Mouse (Mus musculus) MEL (cell line): ENCODE results near the gene Il22ra1. TPM values are rescaled to one million over a fixed set of nuclear protein-coding genes. Genes with fewer than 3 reads are reported as not detected.

Experiments used
- DNase-seq: peaks from one replicate; pipeline ENCODE4 v3.0.0; 2011; ENCODE audit warnings: low read depth, low spot score
- H3K27ac ChIP-seq: 2 replicates; pipeline ENCODE4 v1.5.1; 2012; ENCODE audit warnings: low read depth, mild to moderate bottlenecking, control low read depth, low read length, moderate library complexity; ENCODE audit not compliant: control insufficient read depth
- H3K27me3 ChIP-seq, 2 experiments: fragments of 150-350 bp in 1 of 2; sonication (generic) in 1 of 2; 2 replicates each; pipeline ENCODE4 v1.6.1; 2012; ENCODE audit warnings: low read length in 2 of 2, mild to moderate bottlenecking in 2 of 2, improper control_type of control experiment in 1 of 2, moderate library complexity in 1 of 2; ENCODE audit not compliant: insufficient read depth in 2 of 2, control insufficient read depth in 1 of 2
- H3K36me3 ChIP-seq, 2 experiments: 2 replicates each; pipeline ENCODE4 v1.6.1; 2012 to 2014; ENCODE audit warnings: low read length in 2 of 2, improper control_type of control experiment in 1 of 2, inconsistent platforms in 1 of 2, mild to moderate bottlenecking in 1 of 2; ENCODE audit not compliant: insufficient read depth in 2 of 2, control insufficient read depth in 1 of 2
- H3K4me1 ChIP-seq, 2 experiments: fragments of 150-350 bp in 1 of 2; sonication (generic) in 1 of 2; 2 replicates each; pipeline ENCODE4 v1.6.1; 2012; ENCODE audit warnings: low read length in 2 of 2, improper control_type of control experiment in 1 of 2, mild to moderate bottlenecking in 1 of 2; ENCODE audit not compliant: insufficient read depth in 2 of 2, control insufficient read depth in 1 of 2
- H3K4me3 ChIP-seq, 2 experiments: fragments of 150-350 bp in 1 of 2; sonication (generic) in 1 of 2; 2 replicates each; pipeline ENCODE4 v1.5.1; 2012; ENCODE audit warnings: low read depth in 2 of 2, low read length in 2 of 2, mild to moderate bottlenecking in 2 of 2, moderate library complexity in 2 of 2, control low read depth in 1 of 2, improper control_type of control experiment in 1 of 2; ENCODE audit not compliant: control insufficient read depth in 1 of 2, insufficient read depth in 1 of 2
- H3K79me2 ChIP-seq: 2 replicates; pipeline ENCODE4 v1.6.1; 2012; ENCODE audit warnings: mild to moderate bottlenecking, low read length, moderate library complexity; ENCODE audit not compliant: control insufficient read depth, poor library complexity, insufficient read depth
- H3K9ac ChIP-seq: 2 replicates; pipeline ENCODE4 v1.6.1; 2012; ENCODE audit warnings: low read depth, mild to moderate bottlenecking, control low read depth, low read length, moderate library complexity; ENCODE audit not compliant: control insufficient read depth, poor library complexity, severe bottlenecking
- H3K9me3 ChIP-seq: fragments of 150-350 bp; sonication (generic); replicated peaks from 2 replicates; pipeline ENCODE4 v1.6.1; 2012; ENCODE audit warnings: mild to moderate bottlenecking, low read length, improper control_type of control experiment, moderate library complexity; ENCODE audit not compliant: insufficient read depth
- BHLHE40 ChIP-seq: IDR thresholded peaks from 2 replicates; pipeline ENCODE4 v1.6.1; 2012; ENCODE audit warnings: low read depth, mild to moderate bottlenecking, inconsistent platforms, low read length, improper control_type of control experiment, borderline replicate concordance
- CTCF ChIP-seq, 3 experiments: IDR thresholded peaks in 2 of 3; conservative IDR thresholded peaks in 1 of 3; 2 replicates each; pipeline ENCODE4 v1.5.1; 2011 to 2012; ENCODE audit warnings: low read length in 3 of 3, low read depth in 2 of 3, mild to moderate bottlenecking in 2 of 3, improper control_type of control experiment in 1 of 3, inconsistent platforms in 1 of 3, mixed read lengths in 1 of 3, moderate library complexity in 1 of 3; ENCODE audit not compliant: control insufficient read depth in 1 of 3, insufficient read depth in 1 of 3, poor library complexity in 1 of 3, severe bottlenecking in 1 of 3
- E2F4 ChIP-seq: IDR thresholded peaks from 2 replicates; pipeline ENCODE4 v1.6.1; 2011; ENCODE audit warnings: low read depth, low read length, improper control_type of control experiment, borderline replicate concordance
- ELF1 ChIP-seq: IDR thresholded peaks from 2 replicates; pipeline ENCODE4 v1.6.1; 2014; ENCODE audit warnings: low read depth, mild to moderate bottlenecking, inconsistent platforms, low read length, improper control_type of control experiment, moderate library complexity
- EP300 ChIP-seq, 2 experiments: IDR thresholded peaks; 2 replicates each; pipeline ENCODE4 v1.6.1; 2011; ENCODE audit warnings: improper control_type of control experiment in 2 of 2, low read length in 2 of 2, low read depth in 1 of 2, mild to moderate bottlenecking in 1 of 2
- ETS1 ChIP-seq: IDR thresholded peaks from 2 replicates; pipeline ENCODE4 v1.6.1; 2012; ENCODE audit warnings: low read depth, mild to moderate bottlenecking, inconsistent platforms, low read length, improper control_type of control experiment, moderate library complexity
- GABPA ChIP-seq: IDR thresholded peaks from 2 replicates; pipeline ENCODE4 v1.6.1; 2012; ENCODE audit warnings: low read depth, mild to moderate bottlenecking, inconsistent platforms, low read length, improper control_type of control experiment, moderate library complexity
- GATA1 ChIP-seq: IDR thresholded peaks from 2 replicates; pipeline ENCODE4 v1.6.1; 2011; ENCODE audit warnings: low read depth, low read length, improper control_type of control experiment
- HCFC1 ChIP-seq: IDR thresholded peaks from 2 replicates; pipeline ENCODE4 v1.6.1; 2012; ENCODE audit warnings: low read depth, mild to moderate bottlenecking, inconsistent platforms, low read length, improper control_type of control experiment, moderate library complexity
- MAFK ChIP-seq: IDR thresholded peaks from 2 replicates; pipeline ENCODE4 v1.6.1; 2011; ENCODE audit warnings: low read depth, mild to moderate bottlenecking, low read length, improper control_type of control experiment, borderline replicate concordance
- MAX ChIP-seq: IDR thresholded peaks from 2 replicates; pipeline ENCODE4 v1.6.1; 2011; ENCODE audit warnings: low read length, improper control_type of control experiment
- MAZ ChIP-seq: IDR thresholded peaks from 2 replicates; pipeline ENCODE4 v1.6.1; 2012; ENCODE audit warnings: low read depth, mild to moderate bottlenecking, inconsistent platforms, low read length, improper control_type of control experiment
- MEF2A ChIP-seq: IDR thresholded peaks from 2 replicates; pipeline ENCODE4 v1.6.1; 2014; ENCODE audit warnings: low read depth, mild to moderate bottlenecking, inconsistent platforms, low read length, improper control_type of control experiment; ENCODE audit not compliant: poor library complexity, insufficient replicate concordance, severe bottlenecking; ENCODE audit errors: extremely low read depth
- MYB ChIP-seq: IDR thresholded peaks from 2 replicates; pipeline ENCODE4 v1.6.1; 2011; ENCODE audit warnings: mild to moderate bottlenecking, low read depth, low read length, improper control_type of control experiment
- NRF1 ChIP-seq: IDR thresholded peaks from 2 replicates; pipeline ENCODE4 v1.6.1; 2014; ENCODE audit warnings: low read depth, mild to moderate bottlenecking, inconsistent platforms, low read length, improper control_type of control experiment, moderate library complexity; ENCODE audit not compliant: poor library complexity, insufficient read depth, severe bottlenecking
- POLR2AphosphoS2 ChIP-seq: IDR thresholded peaks from 2 replicates; pipeline ENCODE4 v1.6.1; 2011; ENCODE audit warnings: low read length, improper control_type of control experiment
- SMC3 ChIP-seq: IDR thresholded peaks from 2 replicates; pipeline ENCODE4 v1.6.1; 2011; ENCODE audit warnings: low read depth, low read length, improper control_type of control experiment
- TBP ChIP-seq: IDR thresholded peaks from 2 replicates; pipeline ENCODE4 v1.8.0; 2011; ENCODE audit warnings: low read depth, low read length, improper control_type of control experiment
- TCF12 ChIP-seq: IDR thresholded peaks from 2 replicates; pipeline ENCODE4 v1.6.1; 2014; ENCODE audit warnings: low read depth, mild to moderate bottlenecking, inconsistent platforms, low read length, improper control_type of control experiment, moderate library complexity
- UBTF ChIP-seq: IDR thresholded peaks from 2 replicates; pipeline ENCODE4 v1.6.1; 2012; ENCODE audit warnings: low read depth, mild to moderate bottlenecking, inconsistent platforms, low read length, improper control_type of control experiment, moderate library complexity, borderline replicate concordance; ENCODE audit not compliant: insufficient read depth
- USF2 ChIP-seq, 2 experiments: IDR thresholded peaks; 2 replicates each; pipeline ENCODE4 v1.6.1; 2011 to 2012; ENCODE audit warnings: improper control_type of control experiment in 2 of 2, low read length in 2 of 2, borderline replicate concordance in 1 of 2, inconsistent platforms in 1 of 2, low read depth in 1 of 2, mild to moderate bottlenecking in 1 of 2; ENCODE audit not compliant: insufficient read depth in 1 of 2
- ZMIZ1 ChIP-seq: IDR thresholded peaks from 2 replicates; pipeline ENCODE4 v1.6.1; 2012; ENCODE audit warnings: low read depth, mild to moderate bottlenecking, inconsistent platforms, low read length, improper control_type of control experiment, moderate library complexity
- polyA plus RNA-seq, 2 experiments: library from polyadenylated mRNA; stranded (reverse) in 1 of 2; unstranded in 1 of 2; fragments of >175 nt in 1 of 2; fragments of >200 nt in 1 of 2; gene quantifications; 2 replicates each; pipeline versions ENCODE4 v1.2.1 to v1.2.4; 2012; ENCODE audit warnings: low replicate concordance in 2 of 2, low read depth in 1 of 2; ENCODE audit not compliant: insufficient read length in 2 of 2, insufficient read depth in 1 of 2, missing spikeins in 1 of 2
- total RNA-seq: library from RNA; depleted of rRNA; stranded (reverse); fragments of 300-350 nt; gene quantifications from 2 replicates; pipeline ENCODE4 v1.2.3, GENCODE M21; 2012

The Il22ra1 gene
- total and polyA plus RNA-seq, 3 experiments: 0.03 TPM; not detected in 2

GRCm38 (mm10) chr4:135722540-135723290 lies 5.3 kb upstream of the Il22ra1 start:
- Histone ChIP-seq H3K36me3 (no peaks in the 10 kb centered on the region), H3K79me2 (no peaks in the 10 kb centered on the region)
- DNase-seq: peak; percentile 27

GRCm38 (mm10) chr4:135726416-135726815 lies 1.6 kb upstream of the Il22ra1 start:
- Histone ChIP-seq H3K27ac (no peak overlapping the region), H3K4me3 (no peak overlapping the region), H3K9ac (no peak overlapping the region), H3K4me1 (no peaks in the 10 kb centered on the region), H3K79me2 (no peaks in the 10 kb centered on the region), H3K27me3 (peaks cover 0 to 4% of the 10 kb centered on the region in 2 experiments; a peak in 3 of 4 replicates), H3K9me3 (no peaks in the 10 kb centered on the region), H3K36me3 (no peaks in the 10 kb centered on the region)
- TF ChIP-seq GATA1: no peak
- TF ChIP-seq USF2 (IDR thresholded peaks at IDR 0.05; ENCODE audit: borderline replicate concordance in 1 of 2, insufficient read depth in 1 of 2, low read depth in 1 of 2, low read length in 2 of 2): no peak
- no peak for TF ChIP-seq ZMIZ1
- TF ChIP-seq TCF12: no peak
- no peak for TF ChIP-seq MAX
- TF ChIP-seq MAFK: no peak
- no peak for TF ChIP-seq MEF2A
- no peak for TF ChIP-seq POLR2AphosphoS2
- no peak for TF ChIP-seq NRF1
- no peak for TF ChIP-seq ELF1
- TF ChIP-seq MAZ: no peak
- no peak for TF ChIP-seq MYB
- TF ChIP-seq TBP: no peak
- TF ChIP-seq HCFC1: no peak
- no peak for TF ChIP-seq UBTF
- TF ChIP-seq GABPA: no peak
- no peak for TF ChIP-seq ETS1
- no peak for TF ChIP-seq E2F4
- no peak for TF ChIP-seq BHLHE40
- DNase-seq: no peak

More at GRCm38 (mm10) chr4:135722540-135723290, 5.3 kb upstream of the Il22ra1 start:
- Histone ChIP-seq H3K27ac (no peak overlapping the region), H3K4me1 (no peaks in the 10 kb centered on the region), H3K4me3 (no peak overlapping the region), H3K27me3 (no peaks in the 10 kb centered on the region), H3K9me3 (no peaks in the 10 kb centered on the region), H3K9ac (no peak overlapping the region)
- TF ChIP-seq MAX: no peak
- TF ChIP-seq EP300 (IDR thresholded peaks at IDR 0.05; ENCODE audit: low read depth in 1 of 2, low read length in 2 of 2): no peak
- TF ChIP-seq SMC3: peak; percentile 39
- peak in 2 of 3 experiments; percentile 42 to 44 for TF ChIP-seq CTCF (IDR thresholded peaks at IDR 0.05 in 2 of 3, conservative IDR thresholded peaks at IDR 0.05 in 1 of 3; ENCODE audit: control insufficient read depth in 1 of 3, insufficient read depth in 1 of 3, low read depth in 2 of 3, low read length in 3 of 3, poor library complexity in 1 of 3, severe bottlenecking in 1 of 3)
